Mouse (Mus musculus) E14TG2a.4 (cell line): ENCODE results near the gene Acot4.

Experiments used
- CTCF ChIP-seq: conservative IDR thresholded peaks from 2 replicates; pipeline ENCODE4 v1.5.1; 2014; ENCODE audit warnings: low read length
- POU5F1 ChIP-seq: IDR thresholded peaks from 2 replicates; pipeline ENCODE4 v1.6.1; 2014; ENCODE audit warnings: low read length, borderline replicate concordance

DNA sequence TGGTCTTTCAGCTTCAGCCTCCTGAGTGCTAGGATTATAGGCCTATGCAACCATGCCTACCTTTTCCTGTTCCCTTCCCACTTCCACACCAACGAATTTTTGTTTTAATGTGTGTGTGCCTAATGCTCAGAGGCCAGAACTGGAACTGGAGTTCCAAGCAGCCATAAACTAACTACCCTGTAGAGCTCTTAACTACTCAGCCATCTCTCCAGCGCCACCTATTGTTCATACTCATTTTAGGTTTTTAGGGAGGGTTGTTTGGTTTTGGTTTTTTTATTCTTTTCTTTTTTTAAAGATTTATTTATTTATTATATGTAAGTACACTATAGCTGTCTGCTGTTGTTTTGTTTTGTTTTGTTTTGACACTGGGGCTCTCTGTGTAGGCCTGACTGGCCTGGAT is 22.8 kb downstream of the Acot4 start:
- peak; percentile 67 for TF ChIP-seq CTCF
- no peak for TF ChIP-seq POU5F1
